Mouse (Mus musculus) layer of hippocampus, adult 9-11 months (tissue): Measurements from ENCODE around the gene Napepld.
"Not testable (repeated sequence)": the region's sequence is repeated elsewhere in the genome, so short reads cannot be mapped to it uniquely, and the experiment has no call there.

Source experiments
- DNase-seq: peaks from one replicate; pipeline ENCODE4 v3.0.0; 2022

The Napepld gene

DNA sequence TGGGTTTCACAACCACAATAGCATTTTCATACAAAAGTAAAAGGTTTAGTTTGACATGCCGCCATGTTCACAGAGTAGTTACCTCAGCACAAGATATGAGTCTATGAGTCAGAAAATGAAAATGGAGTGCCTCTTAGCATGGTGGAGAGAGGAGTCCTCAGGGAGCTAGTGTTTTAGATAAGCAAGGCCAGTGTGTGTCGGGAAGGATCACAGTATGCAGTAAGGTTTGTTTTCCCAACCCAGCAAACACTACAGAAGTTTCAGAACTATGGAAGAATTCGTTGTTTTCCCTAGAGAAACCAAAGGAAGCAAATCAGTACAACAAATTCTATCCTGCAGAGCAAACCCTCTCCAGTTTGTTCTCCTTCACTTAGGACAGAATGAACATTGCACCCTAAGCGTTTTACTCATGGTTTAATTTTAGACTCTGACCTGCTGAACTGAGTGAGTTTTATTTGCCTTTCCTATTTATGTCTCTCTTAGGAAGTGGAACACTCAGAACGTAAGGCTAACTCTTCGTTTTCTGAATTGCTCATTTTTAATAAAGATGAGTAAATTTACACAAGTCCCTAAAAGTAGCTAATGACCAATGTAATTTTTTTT, 1.8 kb upstream of the Napepld start:
- no peak for DNase-seq

DNA sequence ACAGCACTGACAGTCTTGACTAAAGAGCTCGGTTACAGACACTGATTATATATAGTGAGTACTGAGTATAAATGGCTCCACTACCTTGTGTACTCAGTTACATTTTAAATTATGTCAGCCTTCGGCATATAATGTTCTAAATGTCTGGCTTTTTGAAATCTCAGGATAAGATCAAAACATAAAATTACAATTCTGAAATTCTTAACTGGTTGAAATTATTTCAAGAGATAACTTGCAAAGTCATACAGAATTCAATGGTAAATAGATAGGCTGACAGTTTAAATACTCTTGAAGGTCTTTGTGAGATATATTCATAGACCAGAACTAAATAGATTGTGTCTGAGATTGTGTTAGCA, 791 bp upstream of the Napepld start:
- no peak for DNase-seq

GRCm38 (mm10) chr5:21700934-21701333, 262 bp downstream of the Napepld start:
- DNase-seq: no peak

- no peak for DNase-seq
Measured at GRCm38 (mm10) chr5:21700272-21700821, 849 bp downstream of the Napepld start.

GRCm38 (mm10) chr5:21699555-21699954, 1.6 kb downstream of the Napepld start:
- not testable (repeated sequence) for DNase-seq

GRCm38 (mm10) chr5:21694854-21695490, 6.2 kb downstream of the Napepld start:
- DNase-seq: no peak

GRCm38 (mm10) chr5:21693372-21693870, 7.8 kb downstream of the Napepld start:
- DNase-seq: no peak

- DNase-seq: no peak
Measured at GRCm38 (mm10) chr5:21692230-21692629, 9.0 kb downstream of the Napepld start.

- DNase-seq: peak; percentile 60
Measured at GRCm38 (mm10) chr5:21687042-21687441, 14.2 kb downstream of the Napepld start.

DNA sequence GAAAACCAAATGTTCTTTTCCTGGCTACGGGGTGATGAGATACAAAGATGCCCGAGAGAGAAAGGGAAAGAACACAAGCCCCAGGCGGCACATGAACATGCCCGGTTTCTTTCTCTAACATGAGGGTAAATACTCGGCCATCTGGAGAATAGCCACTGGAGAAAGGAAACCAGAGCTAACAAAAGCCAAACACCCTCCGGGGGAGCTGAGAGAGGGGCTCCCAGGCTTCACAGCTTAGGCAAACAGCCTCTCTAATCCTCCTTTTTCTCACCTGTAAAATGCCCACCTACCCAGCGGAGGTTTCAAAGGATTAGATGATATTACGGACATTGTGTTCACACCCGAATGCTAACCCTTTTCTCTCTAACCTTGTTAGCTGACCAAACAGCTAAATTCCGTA, 16.2 kb downstream of the Napepld start:
- no peak for DNase-seq

GRCm38 (mm10) chr5:21683811-21684210, 17.4 kb downstream of the Napepld start:
- DNase-seq: no peak

GRCm38 (mm10) chr5:21680940-21681339, 20.3 kb downstream of the Napepld start:
- peak; percentile 60 for DNase-seq

GRCm38 (mm10) chr5:21680029-21680428, 21.2 kb downstream of the Napepld start:
- no peak for DNase-seq

DNA sequence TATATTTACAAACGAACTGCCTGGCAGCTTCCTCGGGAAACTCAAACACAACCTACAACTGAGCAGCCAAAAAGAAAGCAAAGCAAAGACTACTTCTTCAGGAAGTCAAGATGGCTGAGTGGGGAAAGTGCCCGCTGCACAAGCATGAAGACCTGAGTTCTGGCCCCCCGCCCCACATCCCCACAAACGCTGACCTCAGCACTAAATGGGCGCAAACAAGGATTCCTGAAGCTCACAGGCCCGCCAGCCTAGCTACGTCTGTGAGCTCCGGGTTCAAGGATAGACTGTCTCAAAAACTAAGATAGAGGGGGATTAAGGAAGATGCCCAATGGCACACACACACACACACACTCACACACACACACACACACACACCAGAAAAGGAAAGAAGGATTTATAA, 22.8 kb downstream of the Napepld start:
- no peak for DNase-seq

DNA sequence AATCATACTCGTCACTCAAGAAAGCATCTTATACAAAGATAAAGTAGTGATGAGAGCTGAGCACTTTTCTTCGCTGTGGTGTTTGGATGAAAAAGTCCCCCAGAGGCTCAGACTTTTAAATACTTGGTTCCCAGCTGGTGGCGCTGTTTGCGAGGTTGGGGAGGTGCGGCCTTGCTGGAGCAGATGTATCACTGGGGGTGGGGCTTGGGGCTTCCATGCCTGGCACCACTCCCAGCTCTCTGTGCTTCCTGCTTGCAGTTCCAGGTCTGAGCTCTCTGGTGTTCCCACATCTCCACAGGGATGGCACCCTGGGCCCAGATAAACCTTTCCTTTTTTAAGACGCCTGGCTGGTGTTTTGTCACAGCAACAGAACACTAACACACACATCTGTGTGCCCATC, 23.3 kb downstream of the Napepld start:
- DNase-seq: peak; percentile 52

DNA sequence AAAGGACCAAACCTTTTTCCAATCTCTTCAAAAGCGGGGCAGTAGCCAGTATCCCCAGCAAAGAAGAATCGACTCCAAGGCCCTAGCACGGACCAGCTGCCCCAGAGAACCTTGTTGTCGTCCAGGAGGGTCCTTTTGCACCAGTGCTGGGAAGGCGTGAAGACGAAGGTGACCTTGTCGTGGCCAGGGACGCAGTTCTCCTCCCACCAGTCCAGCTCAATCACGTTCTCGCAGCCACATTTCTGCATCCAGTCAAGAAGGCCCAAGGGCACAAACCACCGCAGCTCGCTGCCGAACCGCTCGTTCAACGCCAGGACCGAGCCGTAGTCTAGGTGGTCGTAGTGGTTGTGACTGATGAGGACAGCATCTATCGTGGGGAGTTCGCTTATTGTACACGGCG, 25.7 kb downstream of the Napepld start:
- DNase-seq: no peak

DNA sequence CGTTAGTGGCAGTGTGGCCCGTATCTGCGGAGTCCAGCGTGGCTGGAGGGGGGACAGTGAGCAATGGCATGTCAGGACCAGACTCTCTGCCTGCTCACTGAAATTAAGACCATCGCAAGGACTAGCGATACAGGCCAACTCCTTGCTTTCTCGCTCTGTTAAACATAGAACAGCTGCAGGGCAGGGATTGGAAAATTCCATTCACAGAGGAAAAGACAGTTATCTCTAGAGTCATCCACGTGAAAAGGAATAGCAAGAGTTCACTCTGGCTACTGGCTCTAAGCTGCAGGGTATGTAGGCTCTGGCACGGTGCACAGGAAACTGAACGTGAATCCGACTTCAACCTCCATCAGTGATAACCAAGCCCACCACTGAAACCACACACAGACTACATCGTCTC, 26.2 kb downstream of the Napepld start:
- DNase-seq: no peak

DNA sequence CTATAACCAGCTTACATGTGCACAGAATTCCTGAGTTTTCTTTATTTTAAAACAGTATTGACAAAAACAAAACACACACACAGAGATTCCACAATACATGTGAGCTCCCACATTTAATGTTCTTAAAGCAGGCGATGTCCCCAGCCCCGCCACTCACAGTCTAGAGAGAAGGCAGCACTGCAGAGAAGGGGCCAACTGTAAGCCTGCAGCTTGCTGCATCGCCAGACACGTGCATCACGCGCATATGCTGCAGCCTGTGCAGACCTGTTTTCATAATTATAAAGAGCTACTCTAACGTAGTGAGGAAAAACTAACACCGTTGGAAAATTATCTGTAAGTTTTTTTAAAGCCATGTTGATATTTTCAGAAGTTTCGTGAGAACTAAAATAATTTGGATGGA, 27.5 kb downstream of the Napepld start:
- DNase-seq: no peak

- DNase-seq: no peak
Measured at GRCm38 (mm10) chr5:21672812-21673635, 28.2 kb downstream of the Napepld start.

DNA sequence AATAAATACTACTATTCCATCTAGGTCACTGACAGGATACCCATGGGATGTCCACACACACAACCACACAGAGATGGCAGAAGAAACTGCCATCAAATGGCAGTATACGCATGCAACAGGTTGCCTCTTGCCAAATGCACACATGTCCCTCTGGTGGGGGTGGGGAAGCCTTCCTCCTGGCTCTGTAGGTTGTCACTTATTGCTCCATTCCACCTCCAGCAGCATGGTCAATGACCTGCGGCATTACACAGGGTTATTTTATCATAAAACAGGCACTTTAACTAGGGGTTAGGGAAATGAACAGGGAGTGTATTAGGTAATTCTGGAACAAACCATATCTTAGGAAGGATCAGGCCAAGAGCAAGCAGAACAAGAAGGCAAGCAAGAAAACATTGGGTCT, 31.9 kb downstream of the Napepld start:
- DNase-seq: no peak

DNA sequence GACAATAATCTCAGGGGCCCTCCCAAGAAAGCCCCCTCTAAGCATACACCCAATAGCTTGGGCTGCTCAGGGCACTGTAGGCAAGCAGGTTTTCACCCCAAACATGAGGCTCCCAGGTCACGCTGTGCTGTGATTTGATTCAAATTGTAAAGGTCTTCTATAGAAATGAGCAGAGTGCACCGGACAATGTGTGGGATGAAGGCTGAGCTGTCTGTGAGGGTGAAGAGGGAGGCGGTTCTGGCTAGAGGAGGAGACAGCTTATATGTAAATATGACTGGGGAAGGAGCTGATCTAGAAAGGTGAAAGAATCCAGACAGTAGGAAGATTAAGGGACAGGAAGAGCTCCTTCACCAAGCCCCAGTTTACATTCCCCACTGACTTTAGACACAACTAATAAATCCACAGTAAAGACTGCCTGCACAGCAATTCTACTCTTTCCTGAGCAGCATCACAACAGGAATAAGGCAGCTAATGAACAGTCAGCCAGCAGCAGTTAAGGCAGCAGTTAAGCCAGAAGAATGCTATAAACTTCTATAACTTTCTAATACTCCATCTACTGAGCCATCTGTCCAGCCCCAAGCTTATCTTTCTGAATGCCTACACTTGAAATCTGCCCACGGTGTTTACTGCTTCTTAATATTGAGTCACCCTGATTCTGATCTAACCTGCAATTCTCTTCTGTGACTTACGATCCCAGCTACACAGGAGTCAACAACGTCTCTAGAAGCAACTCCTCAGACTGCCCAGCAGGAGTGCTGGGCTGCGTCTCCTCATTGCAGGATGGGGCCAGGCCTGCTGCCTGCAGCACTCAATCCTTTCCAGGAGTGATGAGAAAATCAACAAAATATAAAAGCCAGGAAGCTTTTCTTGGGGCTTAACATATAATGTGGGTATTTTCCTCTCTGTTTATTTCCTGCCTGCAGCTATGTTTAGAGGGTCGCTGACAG, 33.7 kb downstream of the Napepld start:
- DNase-seq: no peak

DNA sequence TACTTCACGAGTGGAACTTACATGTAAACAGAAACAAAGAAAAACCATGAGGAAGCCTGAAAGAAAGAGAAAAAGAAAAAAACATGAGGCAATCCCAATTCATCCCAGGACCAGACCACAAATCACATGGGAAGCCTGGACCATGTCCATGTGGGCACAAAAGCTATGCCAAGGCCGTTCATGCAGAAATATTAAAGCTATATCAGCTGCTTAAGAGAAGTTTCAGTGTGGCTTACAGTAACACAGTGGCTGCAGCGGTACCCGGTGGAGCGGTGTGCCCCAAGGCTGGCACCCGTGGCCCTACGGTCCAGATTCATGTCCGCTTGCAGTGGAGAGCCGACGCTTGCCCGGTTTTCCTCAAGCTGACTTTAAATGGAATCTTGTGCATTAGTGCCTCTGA, 38.1 kb downstream of the Napepld start:
- no peak for DNase-seq

DNA sequence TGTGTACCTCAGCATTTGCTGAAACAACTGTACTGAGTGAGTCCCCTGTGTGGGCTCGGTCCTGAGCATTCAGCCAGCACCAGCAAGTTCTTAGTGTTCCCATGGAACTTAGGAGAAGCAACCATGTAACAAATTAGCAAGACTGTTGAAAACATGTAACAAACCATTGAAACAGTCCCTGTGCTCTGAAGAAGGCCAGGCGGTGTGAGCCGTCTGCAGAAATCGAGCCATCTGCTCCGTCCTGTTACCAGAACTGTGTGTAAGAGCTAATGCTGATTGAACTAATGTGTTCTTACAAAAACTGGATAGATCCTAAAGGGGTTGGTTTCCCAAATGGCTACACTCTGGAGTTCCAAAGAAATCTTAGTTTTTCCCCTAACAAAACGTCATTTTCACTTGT, 40.3 kb downstream of the Napepld start:
- peak; percentile 56 for DNase-seq
